Mouse (Mus musculus): ENCODE measurements at regions not wholly inside any gene's neighbourhood (a gene's known extent, or its start where the extent isn't known, plus 50 kb on each side); places are given as distances from the start of the nearest gene placed in this dataset.
A peak's percentile ranks its signal among the peaks of the same experiment; 100 is the strongest.

GRCm38 (mm10) chr19:23044510-23045464, 96.2 kb upstream of the Klf9 start:
- no peak for DNase-seq (ENCODE audit: low spot score in 2 of 2)

- DNase-seq (ENCODE audit: low spot score in 2 of 2) = no peak
Observed at GRCm38 (mm10) chr19:23051456-23051855, 89.6 kb upstream of the Klf9 start.

- DNase-seq (ENCODE audit: low spot score in 2 of 2) = no peak
Observed at GRCm38 (mm10) chr19:23054440-23054839, 86.6 kb upstream of the Klf9 start.

- no peak for DNase-seq (ENCODE audit: low spot score in 2 of 2)
Observed at GRCm38 (mm10) chr19:23055916-23056805, 84.9 kb upstream of the Klf9 start.

- peak; percentile 53 to 60 for DNase-seq (ENCODE audit: low spot score in 2 of 2)
Observed at GRCm38 (mm10) chr19:23056851-23057707, 83.9 kb upstream of the Klf9 start.

- no peak for DNase-seq (ENCODE audit: low spot score in 2 of 2)
Observed at GRCm38 (mm10) chr19:23057739-23058501, 83.1 kb upstream of the Klf9 start.

- no peak for DNase-seq (ENCODE audit: low spot score in 2 of 2)
Observed at GRCm38 (mm10) chr19:23058502-23058900, 82.5 kb upstream of the Klf9 start.

GRCm38 (mm10) chr19:23061081-23061640, 79.9 kb upstream of the Klf9 start:
- no peak for DNase-seq (ENCODE audit: low spot score in 2 of 2)

GRCm38 (mm10) chr19:23061906-23062305, 79.1 kb upstream of the Klf9 start:
- no peak for DNase-seq (ENCODE audit: low spot score in 2 of 2)

- no peak for DNase-seq (ENCODE audit: low spot score in 2 of 2)
Observed at GRCm38 (mm10) chr19:23062851-23063250, 78.2 kb upstream of the Klf9 start.

GRCm38 (mm10) chr19:23065548-23065947, 75.5 kb upstream of the Klf9 start:
- no peak for DNase-seq (ENCODE audit: low spot score in 2 of 2)

- no peak for DNase-seq (ENCODE audit: low spot score in 2 of 2)
Observed at GRCm38 (mm10) chr19:23066726-23067125, 74.3 kb upstream of the Klf9 start.

- no peak for DNase-seq (ENCODE audit: low spot score in 2 of 2)
Observed at GRCm38 (mm10) chr19:23068600-23068999, 72.4 kb upstream of the Klf9 start.

- no peak for DNase-seq (ENCODE audit: low spot score in 2 of 2)
Observed at GRCm38 (mm10) chr19:23069656-23070055, 71.4 kb upstream of the Klf9 start.

GRCm38 (mm10) chr19:23071000-23071399, 70.0 kb upstream of the Klf9 start:
- DNase-seq (ENCODE audit: low spot score in 2 of 2) = no peak

GRCm38 (mm10) chr19:23074602-23075570, 66.1 kb upstream of the Klf9 start:
- no peak for DNase-seq (ENCODE audit: low spot score in 2 of 2)

- no peak for DNase-seq (ENCODE audit: low spot score in 2 of 2)
Observed at GRCm38 (mm10) chr19:23075790-23076189, 65.2 kb upstream of the Klf9 start.

- DNase-seq (ENCODE audit: low spot score in 2 of 2) = no peak
Observed at GRCm38 (mm10) chr19:23085173-23085660, 55.8 kb upstream of the Klf9 start.

- DNase-seq (ENCODE audit: low spot score in 2 of 2) = no peak
Observed at GRCm38 (mm10) chr19:23087575-23087974, 53.5 kb upstream of the Klf9 start.

All from frontal cortex, postnatal 25 days (tissue).